Mouse (Mus musculus): Measurements from ENCODE around the gene Exosc2. TPM values are rescaled to one million over a fixed set of nuclear protein-coding genes. Genes with fewer than 3 reads are reported as not detected.

Gene Exosc2
- total and polyA plus RNA-seq, 3 experiments: 128 to 219 (median 172) TPM

- H3K4me3 ChIP-seq (ENCODE audit: control insufficient read depth in 1 of 2, insufficient read depth in 1 of 2, low read depth in 2 of 2, low read length in 2 of 2): no peak overlapping the region
- no peak overlapping the region for H3K9ac ChIP-seq (ENCODE audit: control insufficient read depth, low read depth, low read length, poor library complexity, severe bottlenecking)
- DNase-seq (ENCODE audit: low read depth, low spot score): no peak
- no peaks in the 10 kb centered on the region for H3K9me3 ChIP-seq (replicated peaks; ENCODE audit: insufficient read depth, low read length)
- H3K27me3 ChIP-seq (ENCODE audit: control insufficient read depth in 1 of 2, insufficient read depth in 2 of 2, low read length in 2 of 2): no peaks in the 10 kb centered on the region
- no peak overlapping the region for H3K27ac ChIP-seq (ENCODE audit: control insufficient read depth, low read depth, low read length)
- no peaks in the 10 kb centered on the region for H3K36me3 ChIP-seq (ENCODE audit: control insufficient read depth in 1 of 2, insufficient read depth in 2 of 2, low read length in 2 of 2)
- H3K4me1 ChIP-seq (ENCODE audit: control insufficient read depth in 1 of 2, insufficient read depth in 2 of 2, low read length in 2 of 2): no peaks in the 10 kb centered on the region
- no peak for TF ChIP-seq TAL1 (IDR thresholded peaks at IDR 0.05; ENCODE audit: low read length)
- no peak for TF ChIP-seq NELFE (IDR thresholded peaks at IDR 0.05; ENCODE audit: low read depth, low read length)
- no peak for TF ChIP-seq TBP (IDR thresholded peaks at IDR 0.05; ENCODE audit: low read depth, low read length)
- no peak for TF ChIP-seq KAT2A (conservative IDR thresholded peaks at IDR 0.05; ENCODE audit: low read depth, low read length)
- no peak for TF ChIP-seq ZNF384 (IDR thresholded peaks at IDR 0.05; ENCODE audit: low read depth, low read length)
- no peak for TF ChIP-seq CHD2 (IDR thresholded peaks at IDR 0.05; ENCODE audit: low read length)
- no peak for TF ChIP-seq MYC (IDR thresholded peaks at IDR 0.05; ENCODE audit: low read depth, low read length)
- no peak for TF ChIP-seq BHLHE40 (IDR thresholded peaks at IDR 0.05; ENCODE audit: borderline replicate concordance, low read depth, low read length)
- no peak for TF ChIP-seq ELF1 (IDR thresholded peaks at IDR 0.05; ENCODE audit: low read depth, low read length)
- no peak for TF ChIP-seq RCOR1 (IDR thresholded peaks at IDR 0.05; ENCODE audit: low read depth, low read length)
- no peak for TF ChIP-seq TCF12 (IDR thresholded peaks at IDR 0.05; ENCODE audit: low read depth, low read length)
- no peak for TF ChIP-seq HCFC1 (IDR thresholded peaks at IDR 0.05; ENCODE audit: low read depth, low read length)
- TF ChIP-seq MXI1 (IDR thresholded peaks at IDR 0.05; ENCODE audit: low read depth, low read length): no peak
- no peak for TF ChIP-seq GABPA (IDR thresholded peaks at IDR 0.05; ENCODE audit: low read depth, low read length)
- no peak for TF ChIP-seq EP300 (IDR thresholded peaks at IDR 0.05; ENCODE audit: low read depth in 1 of 2, low read length in 2 of 2)
- no peak for TF ChIP-seq MAZ (IDR thresholded peaks at IDR 0.05; ENCODE audit: low read depth, low read length)
- no peak for TF ChIP-seq ETS1 (IDR thresholded peaks at IDR 0.05; ENCODE audit: low read depth, low read length)
- no peak for TF ChIP-seq SIN3A (IDR thresholded peaks at IDR 0.05; ENCODE audit: low read length)
- TF ChIP-seq USF2 (IDR thresholded peaks at IDR 0.05; ENCODE audit: borderline replicate concordance in 1 of 2, insufficient read depth in 1 of 2, low read depth in 1 of 2, low read length in 2 of 2): no peak
- TF ChIP-seq JUND (IDR thresholded peaks at IDR 0.05; ENCODE audit: low read depth, low read length): no peak
- H3K79me2 ChIP-seq (ENCODE audit: control insufficient read depth, insufficient read depth, low read length, poor library complexity): no peaks in the 10 kb centered on the region
Observed at GRCm38 (mm10) chr2:31636138-31636741, 34.3 kb upstream of the Exosc2 start.

- H3K9me3 ChIP-seq (replicated peaks; ENCODE audit: insufficient read depth, low read length): no peaks in the 10 kb centered on the region
- no peak overlapping the region for H3K9ac ChIP-seq (ENCODE audit: control insufficient read depth, low read depth, low read length, poor library complexity, severe bottlenecking)
- H3K27ac ChIP-seq (ENCODE audit: control insufficient read depth, low read depth, low read length): no peak overlapping the region
- no peaks in the 10 kb centered on the region for H3K36me3 ChIP-seq (ENCODE audit: control insufficient read depth in 1 of 2, insufficient read depth in 2 of 2, low read length in 2 of 2)
- H3K4me1 ChIP-seq (ENCODE audit: control insufficient read depth in 1 of 2, insufficient read depth in 2 of 2, low read length in 2 of 2): no peaks in the 10 kb centered on the region
- no peak overlapping the region for H3K4me3 ChIP-seq (ENCODE audit: control insufficient read depth in 1 of 2, insufficient read depth in 1 of 2, low read depth in 2 of 2, low read length in 2 of 2)
- no peak for DNase-seq (ENCODE audit: low read depth, low spot score)
- H3K79me2 ChIP-seq (ENCODE audit: control insufficient read depth, insufficient read depth, low read length, poor library complexity): no peaks in the 10 kb centered on the region
- TF ChIP-seq KAT2A (conservative IDR thresholded peaks at IDR 0.05; ENCODE audit: low read depth, low read length) (no peak), RCOR1 (IDR thresholded peaks at IDR 0.05; ENCODE audit: low read depth, low read length) (no peak), GATA1 (IDR thresholded peaks at IDR 0.05; ENCODE audit: low read depth, low read length) (no peak), UBTF (IDR thresholded peaks at IDR 0.05; ENCODE audit: borderline replicate concordance, insufficient read depth, low read depth, low read length) (no peak), SIN3A (IDR thresholded peaks at IDR 0.05; ENCODE audit: low read length) (no peak), TBP (IDR thresholded peaks at IDR 0.05; ENCODE audit: low read depth, low read length) (no peak), E2F4 (IDR thresholded peaks at IDR 0.05; ENCODE audit: borderline replicate concordance, low read depth, low read length) (no peak), GABPA (IDR thresholded peaks at IDR 0.05; ENCODE audit: low read depth, low read length) (no peak), ZNF384 (IDR thresholded peaks at IDR 0.05; ENCODE audit: low read depth, low read length) (no peak), USF2 (IDR thresholded peaks at IDR 0.05; ENCODE audit: borderline replicate concordance in 1 of 2, insufficient read depth in 1 of 2, low read depth in 1 of 2, low read length in 2 of 2) (no peak), ELF1 (IDR thresholded peaks at IDR 0.05; ENCODE audit: low read depth, low read length) (no peak), EP300 (IDR thresholded peaks at IDR 0.05; ENCODE audit: low read depth in 1 of 2, low read length in 2 of 2) (no peak), CHD1 (IDR thresholded peaks at IDR 0.05; ENCODE audit: low read depth, low read length) (no peak), ZC3H11A (IDR thresholded peaks at IDR 0.05; ENCODE audit: low read depth, low read length) (no peak), POLR2A (IDR thresholded peaks at IDR 0.05; ENCODE audit: control insufficient read depth in 1 of 2, insufficient read depth in 1 of 2, low read depth in 1 of 2, low read length in 2 of 2, poor library complexity in 1 of 2) (no peak), MYB (IDR thresholded peaks at IDR 0.05; ENCODE audit: low read depth, low read length) (no peak), MEF2A (IDR thresholded peaks at IDR 0.05; ENCODE audit: extremely low read depth, insufficient replicate concordance, low read depth, low read length, poor library complexity, severe bottlenecking) (no peak), SMC3 (IDR thresholded peaks at IDR 0.05; ENCODE audit: low read depth, low read length) (no peak), MYC (IDR thresholded peaks at IDR 0.05; ENCODE audit: low read depth, low read length) (no peak)
- H3K27me3 ChIP-seq (ENCODE audit: control insufficient read depth in 1 of 2, insufficient read depth in 2 of 2, low read length in 2 of 2): no peaks in the 10 kb centered on the region
Observed at GRCm38 (mm10) chr2:31636742-31637141, 33.8 kb upstream of the Exosc2 start.

Data from MEL (cell line).